Mouse (Mus musculus): ENCODE results near the gene Cisd1. TPM values are rescaled to one million over a fixed set of nuclear protein-coding genes. Genes with fewer than 3 reads are reported as not detected.
A peak's percentile ranks its signal among the peaks of the same experiment; 100 is the strongest.

Cisd1 gene
- total and polyA plus RNA-seq, 2 experiments: 159 to 209 TPM

- Histone ChIP-seq H3K27me3 (ENCODE audit: control insufficient read depth, insufficient read depth, low read length) (no peaks in the 10 kb centered on the region), H3K27ac (replicated peaks; ENCODE audit: insufficient read depth, low read depth, low read length) (no peak overlapping the region; the same call in 1 of the 2 replicates), H3K9ac (ENCODE audit: low read depth, low read length) (peak overlapping the region; percentile 24; the same call in 1 of the 2 replicates), H3K4me3 (ENCODE audit: insufficient read depth, low read depth, low read length) (no peak overlapping the region), H3K36me3 (ENCODE audit: control insufficient read depth, insufficient read depth, low read length) (peaks cover 16% of the 10 kb centered on the region; the same call in 1 of the 2 replicates), H3K79me2 (ENCODE audit: control insufficient read depth, insufficient read depth, low read length) (no peaks in the 10 kb centered on the region), H3K4me1 (ENCODE audit: control insufficient read depth, insufficient read depth, low read length) (peaks cover 16% of the 10 kb centered on the region)
- TF ChIP-seq CTCF (IDR thresholded peaks at IDR 0.05; ENCODE audit: low read depth, low read length): no peak
- TF ChIP-seq POLR2A (IDR thresholded peaks at IDR 0.05; ENCODE audit: extremely low read depth, insufficient read depth, low read length): no peak
- 83% methylated on average over 7 of the region's 7 CpGs for WGBS
- DNase-seq (ENCODE audit: extremely low read depth, low read depth, low spot score): no peak
Observed at GRCm38 (mm10) chr10:71382109-71382508, 37.4 kb upstream of the Cisd1 start.

GRCm38 (mm10) chr10:71381471-71382033 is 36.8 kb upstream of the Cisd1 start:
- H3K36me3 ChIP-seq (ENCODE audit: control insufficient read depth, insufficient read depth, low read length): peaks cover 21% of the 10 kb centered on the region; the same call in 1 of the 2 replicates
- TF ChIP-seq CTCF (IDR thresholded peaks at IDR 0.05; ENCODE audit: low read depth, low read length) (no peak), POLR2A (IDR thresholded peaks at IDR 0.05; ENCODE audit: extremely low read depth, insufficient read depth, low read length) (no peak)
- no peak overlapping the region for H3K4me3 ChIP-seq (ENCODE audit: insufficient read depth, low read depth, low read length)
- H3K4me1 ChIP-seq (ENCODE audit: control insufficient read depth, insufficient read depth, low read length): peaks cover 16% of the 10 kb centered on the region
- H3K27ac ChIP-seq (replicated peaks; ENCODE audit: insufficient read depth, low read depth, low read length): 0 out of 2 replicates have a peak overlapping the region, but pooled peaks have one; percentile 1
- DNase-seq (ENCODE audit: extremely low read depth, low read depth, low spot score): no peak
- no peak overlapping the region for H3K9ac ChIP-seq (ENCODE audit: low read depth, low read length)
- 92% methylated on average over 29 of the region's 29 CpGs for WGBS
- no peaks in the 10 kb centered on the region for H3K79me2 ChIP-seq (ENCODE audit: control insufficient read depth, insufficient read depth, low read length)
- no peaks in the 10 kb centered on the region for H3K27me3 ChIP-seq (ENCODE audit: control insufficient read depth, insufficient read depth, low read length)

GRCm38 (mm10) chr10:71380406-71380805 is 35.7 kb upstream of the Cisd1 start:
- Histone ChIP-seq H3K4me1 (ENCODE audit: control insufficient read depth, insufficient read depth, low read length) (peaks cover 20% of the 10 kb centered on the region), H3K9ac (ENCODE audit: low read depth, low read length) (no peak overlapping the region), H3K27me3 (ENCODE audit: control insufficient read depth, insufficient read depth, low read length) (no peaks in the 10 kb centered on the region), H3K27ac (replicated peaks; ENCODE audit: insufficient read depth, low read depth, low read length) (no peak overlapping the region), H3K36me3 (ENCODE audit: control insufficient read depth, insufficient read depth, low read length) (peaks cover 23% of the 10 kb centered on the region; the same call in 1 of the 2 replicates), H3K79me2 (ENCODE audit: control insufficient read depth, insufficient read depth, low read length) (no peaks in the 10 kb centered on the region), H3K4me3 (ENCODE audit: insufficient read depth, low read depth, low read length) (no peak overlapping the region)
- 30% methylated on average over 7 of the region's 7 CpGs for WGBS
- DNase-seq (ENCODE audit: extremely low read depth, low read depth, low spot score): peak; percentile 78
- no peak for TF ChIP-seq POLR2A (IDR thresholded peaks at IDR 0.05; ENCODE audit: extremely low read depth, insufficient read depth, low read length)
- no peak for TF ChIP-seq CTCF (IDR thresholded peaks at IDR 0.05; ENCODE audit: low read depth, low read length)

- DNase-seq (ENCODE audit: extremely low read depth, low read depth, low spot score): peak; percentile 58
- no peak for TF ChIP-seq POLR2A (IDR thresholded peaks at IDR 0.05; ENCODE audit: extremely low read depth, insufficient read depth, low read length)
- no peak for TF ChIP-seq CTCF (IDR thresholded peaks at IDR 0.05; ENCODE audit: low read depth, low read length)
- 31% methylated on average over 6 of the region's 6 CpGs for WGBS
- Histone ChIP-seq H3K9ac (ENCODE audit: low read depth, low read length) (no peak overlapping the region), H3K4me1 (ENCODE audit: control insufficient read depth, insufficient read depth, low read length) (peaks cover 9% of the 10 kb centered on the region), H3K27me3 (ENCODE audit: control insufficient read depth, insufficient read depth, low read length) (no peaks in the 10 kb centered on the region), H3K79me2 (ENCODE audit: control insufficient read depth, insufficient read depth, low read length) (peaks cover 7% of the 10 kb centered on the region; the same call in 1 of the 2 replicates), H3K27ac (replicated peaks; ENCODE audit: insufficient read depth, low read depth, low read length) (peak overlapping the region; percentile 15; the same call in 1 of the 2 replicates), H3K36me3 (ENCODE audit: control insufficient read depth, insufficient read depth, low read length) (peaks cover 25% of the 10 kb centered on the region; the same call in 1 of the 2 replicates), H3K4me3 (ENCODE audit: insufficient read depth, low read depth, low read length) (no peak overlapping the region)
Observed at GRCm38 (mm10) chr10:71376014-71376413, 31.3 kb upstream of the Cisd1 start.

GRCm38 (mm10) chr10:71373706-71374105 is 29.0 kb upstream of the Cisd1 start:
- Histone ChIP-seq H3K27me3 (ENCODE audit: control insufficient read depth, insufficient read depth, low read length) (no peaks in the 10 kb centered on the region), H3K27ac (replicated peaks; ENCODE audit: insufficient read depth, low read depth, low read length) (no peak overlapping the region), H3K79me2 (ENCODE audit: control insufficient read depth, insufficient read depth, low read length) (peaks cover 13% of the 10 kb centered on the region; the same call in 1 of the 2 replicates), H3K9ac (ENCODE audit: low read depth, low read length) (no peak overlapping the region), H3K4me1 (ENCODE audit: control insufficient read depth, insufficient read depth, low read length) (peaks cover 13% of the 10 kb centered on the region), H3K4me3 (ENCODE audit: insufficient read depth, low read depth, low read length) (no peak overlapping the region), H3K36me3 (ENCODE audit: control insufficient read depth, insufficient read depth, low read length) (peaks cover 24% of the 10 kb centered on the region; the same call in 1 of the 2 replicates)
- WGBS: 91% methylated on average over 11 of the region's 11 CpGs
- DNase-seq (ENCODE audit: extremely low read depth, low read depth, low spot score): no peak
- TF ChIP-seq POLR2A (IDR thresholded peaks at IDR 0.05; ENCODE audit: extremely low read depth, insufficient read depth, low read length): no peak
- TF ChIP-seq CTCF (IDR thresholded peaks at IDR 0.05; ENCODE audit: low read depth, low read length): no peak

GRCm38 (mm10) chr10:71371881-71372280 is 27.1 kb upstream of the Cisd1 start:
- no peak overlapping the region for H3K9ac ChIP-seq (ENCODE audit: low read depth, low read length)
- WGBS: 87% methylated on average over 6 of the region's 6 CpGs
- no peaks in the 10 kb centered on the region for H3K27me3 ChIP-seq (ENCODE audit: control insufficient read depth, insufficient read depth, low read length)
- H3K4me1 ChIP-seq (ENCODE audit: control insufficient read depth, insufficient read depth, low read length): peaks cover 24% of the 10 kb centered on the region
- peaks cover 13% of the 10 kb centered on the region; the same call in 1 of the 2 replicates for H3K79me2 ChIP-seq (ENCODE audit: control insufficient read depth, insufficient read depth, low read length)
- no peak for DNase-seq (ENCODE audit: extremely low read depth, low read depth, low spot score)
- H3K4me3 ChIP-seq (ENCODE audit: insufficient read depth, low read depth, low read length): no peak overlapping the region
- H3K27ac ChIP-seq (replicated peaks; ENCODE audit: insufficient read depth, low read depth, low read length): no peak overlapping the region
- peaks cover 16% of the 10 kb centered on the region; the same call in 1 of the 2 replicates for H3K36me3 ChIP-seq (ENCODE audit: control insufficient read depth, insufficient read depth, low read length)
- TF ChIP-seq POLR2A (IDR thresholded peaks at IDR 0.05; ENCODE audit: extremely low read depth, insufficient read depth, low read length): no peak
- no peak for TF ChIP-seq CTCF (IDR thresholded peaks at IDR 0.05; ENCODE audit: low read depth, low read length)
